Comparison of ENCODE assay signal across 29 mouse cellular contexts in the genomic region with DNA sequence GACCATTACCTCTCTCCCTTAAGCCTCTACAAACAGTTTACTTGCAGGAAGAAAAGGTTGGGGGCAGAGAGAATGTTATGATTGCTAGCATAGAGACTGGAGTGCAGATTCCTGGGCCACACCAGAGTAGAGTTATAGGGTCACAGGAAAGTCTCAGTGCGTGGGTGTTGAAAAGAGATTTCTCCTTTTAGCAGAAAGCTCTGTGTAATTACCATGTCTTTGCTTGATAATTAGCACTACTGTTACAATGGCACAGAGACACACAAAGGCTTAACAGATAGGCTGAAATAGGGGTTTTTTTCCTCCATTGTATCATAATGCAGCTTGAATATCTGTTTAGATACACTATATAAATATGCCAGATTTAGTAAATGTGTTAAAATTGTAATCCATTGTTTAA.
DNase-seq lines count a peak whose midpoint lies in the region; ATAC-seq and TF ChIP-seq lines count a peak whose summit lies in the region.
"Had no signal": no experiment of that assay in that cellular context is flagged by ENCODE, and none has a peak within 500 bp of the region (broad histone marks: within the 10 kb centered on the region; RNA-seq: fewer than 3 reads in every experiment).

No protein-coding gene starts in this region.

- ATAC-seq in forebrain, embryonic 14.5 days, result peak; percentile 20; the same call in 1 of the 2 replicates
- ATAC-seq in forebrain, embryonic 12.5 days (ENCODE audit: low FRiP score), result no peak
- 0 out of 2 replicates have a peak, but pooled peaks have one; percentile 31 for ATAC-seq in neural tube, embryonic 11.5 days (ENCODE audit: insufficient read depth, low FRiP score, low TSS enrichment)
- peak; percentile 50; the same call in 1 of the 2 replicates for ATAC-seq in forebrain, postnatal 0 days
- peak; percentile 47 for ATAC-seq in neural tube, embryonic 15.5 days (ENCODE audit: low FRiP score)
- ATAC-seq in kidney, embryonic 16.5 days (ENCODE audit: low FRiP score, low TSS enrichment), result no peak
- ATAC-seq: Patski had no signal

- no peak for TF ChIP-seq CTCF in forebrain, postnatal 0 days (IDR thresholded peaks at IDR 0.05; ENCODE audit: low read depth)

- DNase-seq in forebrain, embryonic 14.5 days (ENCODE audit: low spot score), result peak; percentile 21
- no peak for DNase-seq in neural tube, embryonic 11.5 days (ENCODE audit: low spot score)
- DNase-seq in neural tube, embryonic 10.5 days (ENCODE audit: extremely low spot score, low spot score), result no peak
- no peak for DNase-seq in forebrain, postnatal 0 days
- no peak for DNase-seq in cerebellum, postnatal 10 days
- DNase-seq: adrenal gland, adult 2 months; adrenal gland, postnatal 14 days; B cell, adult 2 months; cerebellum, adult 18-20 months; cerebellum, adult 9-10 months; cerebellum, postnatal 25 days; gastrocnemius, postnatal 10 days; gastrocnemius, postnatal 36 days; heart, adult 2 months; heart, postnatal 14 days; heart, postnatal 4 days; kidney, adult 11 months; kidney, adult 8-10 months had no signal

- H3K9ac ChIP-seq in forebrain, embryonic 14.5 days (ENCODE audit: low read length), result no peak overlapping the region
- no peak overlapping the region for H3K9ac ChIP-seq in forebrain, embryonic 12.5 days
- no peak overlapping the region for H3K9ac ChIP-seq in neural tube, embryonic 11.5 days (ENCODE audit: low read length)
- no peak overlapping the region for H3K9ac ChIP-seq in forebrain, postnatal 0 days
- H3K9ac ChIP-seq in neural tube, embryonic 15.5 days (replicated peaks), result no peak overlapping the region
- H3K9ac ChIP-seq in kidney, embryonic 16.5 days (replicated peaks; ENCODE audit: low read length), result no peak overlapping the region
- H3K9ac ChIP-seq: embryonic facial prominence, embryonic 12.5 days; embryonic facial prominence, embryonic 15.5 days; heart, embryonic 13.5 days; hindbrain, embryonic 14.5 days had no signal

- peaks cover 2% of the 10 kb centered on the region; the same call in 1 of the 2 replicates for H3K4me1 ChIP-seq in forebrain, embryonic 14.5 days (ENCODE audit: control insufficient read depth, insufficient read depth, low read length)
- H3K4me1 ChIP-seq in forebrain, embryonic 12.5 days, result 0 out of 2 replicates have a peak, but pooled peaks cover 2% of the 10 kb centered on the region
- no peaks in the 10 kb centered on the region for H3K4me1 ChIP-seq in neural tube, embryonic 11.5 days (ENCODE audit: control insufficient read depth, insufficient read depth, low read length)
- no peaks in the 10 kb centered on the region for H3K4me1 ChIP-seq in forebrain, postnatal 0 days (ENCODE audit: insufficient read depth)
- no peaks in the 10 kb centered on the region for H3K4me1 ChIP-seq in neural tube, embryonic 15.5 days
- H3K4me1 ChIP-seq in kidney, embryonic 16.5 days (ENCODE audit: insufficient read depth, low read length), result no peaks in the 10 kb centered on the region
- H3K4me1 ChIP-seq: embryonic facial prominence, embryonic 12.5 days; embryonic facial prominence, embryonic 15.5 days had no signal

- H3K27ac ChIP-seq in forebrain, embryonic 14.5 days (ENCODE audit: low read depth, low read length), result no peak overlapping the region
- no peak overlapping the region for H3K27ac ChIP-seq in forebrain, embryonic 12.5 days
- no peak overlapping the region for H3K27ac ChIP-seq in neural tube, embryonic 11.5 days (ENCODE audit: low read depth, low read length)
- no peak overlapping the region for H3K27ac ChIP-seq in forebrain, postnatal 0 days (ENCODE audit: low read depth, low read length)
- no peak overlapping the region for H3K27ac ChIP-seq in neural tube, embryonic 15.5 days (replicated peaks)
- no peak overlapping the region for H3K27ac ChIP-seq in kidney, embryonic 16.5 days (ENCODE audit: low read length)
- H3K27ac ChIP-seq: embryonic facial prominence, embryonic 12.5 days; embryonic facial prominence, embryonic 15.5 days; heart, embryonic 10.5 days had no signal

- no peak overlapping the region for H3K4me3 ChIP-seq in forebrain, embryonic 14.5 days (ENCODE audit: low read depth, low read length)
- H3K4me3 ChIP-seq in forebrain, embryonic 12.5 days (replicated peaks), result no peak overlapping the region
- no peak overlapping the region for H3K4me3 ChIP-seq in neural tube, embryonic 11.5 days (ENCODE audit: low read depth, low read length)
- no peak overlapping the region for H3K4me3 ChIP-seq in forebrain, postnatal 0 days (ENCODE audit: low read depth, low read length)
- H3K4me3 ChIP-seq in neural tube, embryonic 15.5 days (replicated peaks), result no peak overlapping the region
- H3K4me3 ChIP-seq in kidney, embryonic 16.5 days (ENCODE audit: low read length), result no peak overlapping the region
- H3K4me3 ChIP-seq: embryonic facial prominence, embryonic 12.5 days; embryonic facial prominence, embryonic 15.5 days; heart, adult 2 months; heart, embryonic 10.5 days; heart, embryonic 13.5 days had no signal

- H3K9me3 ChIP-seq in forebrain, embryonic 14.5 days (replicated peaks; ENCODE audit: control insufficient read depth, low read length), result no peaks in the 10 kb centered on the region
- H3K9me3 ChIP-seq in forebrain, embryonic 12.5 days, result no peaks in the 10 kb centered on the region
- H3K9me3 ChIP-seq in neural tube, embryonic 11.5 days (ENCODE audit: control insufficient read depth, low read length), result no peaks in the 10 kb centered on the region
- H3K9me3 ChIP-seq in forebrain, postnatal 0 days (ENCODE audit: low read length), result no peaks in the 10 kb centered on the region
- H3K9me3 ChIP-seq in neural tube, embryonic 15.5 days (replicated peaks), result no peaks in the 10 kb centered on the region
- no peaks in the 10 kb centered on the region for H3K9me3 ChIP-seq in kidney, embryonic 16.5 days (ENCODE audit: low read length)
- H3K9me3 ChIP-seq: embryonic facial prominence, embryonic 12.5 days; embryonic facial prominence, embryonic 15.5 days; G1E; heart, embryonic 10.5 days; heart, embryonic 13.5 days had no signal

- 6% methylated on average over 1 of the region's 1 CpGs for WGBS in forebrain, embryonic 14.5 days
- 11% methylated on average over 1 of the region's 1 CpGs for WGBS in forebrain, embryonic 12.5 days
- WGBS in neural tube, embryonic 11.5 days, result 29% methylated on average over 1 of the region's 1 CpGs
- WGBS in forebrain, postnatal 0 days, result 19% methylated on average over 1 of the region's 1 CpGs
- WGBS in neural tube, embryonic 15.5 days, result 22% methylated on average over 1 of the region's 1 CpGs
- WGBS in kidney, embryonic 16.5 days, result 56% methylated on average over 1 of the region's 1 CpGs

- no peaks in the 10 kb centered on the region for H3K36me3 ChIP-seq in forebrain, embryonic 14.5 days (ENCODE audit: control insufficient read depth, insufficient read depth, low read length)
- no peaks in the 10 kb centered on the region for H3K36me3 ChIP-seq in forebrain, embryonic 12.5 days (replicated peaks)
- no peaks in the 10 kb centered on the region for H3K36me3 ChIP-seq in neural tube, embryonic 11.5 days (ENCODE audit: control insufficient read depth, insufficient read depth, low read length)
- peaks cover 5% of the 10 kb centered on the region; the same call in 1 of the 2 replicates for H3K36me3 ChIP-seq in forebrain, postnatal 0 days (ENCODE audit: insufficient read depth)
- H3K36me3 ChIP-seq in neural tube, embryonic 15.5 days, result no peaks in the 10 kb centered on the region
- H3K36me3 ChIP-seq in kidney, embryonic 16.5 days (ENCODE audit: insufficient read depth, low read length), result no peaks in the 10 kb centered on the region
- H3K36me3 ChIP-seq: embryonic facial prominence, embryonic 12.5 days; embryonic facial prominence, embryonic 15.5 days; G1E had no signal

- no peaks in the 10 kb centered on the region for H3K27me3 ChIP-seq in forebrain, embryonic 14.5 days (replicated peaks; ENCODE audit: control insufficient read depth, insufficient read depth, low read length)
- H3K27me3 ChIP-seq in forebrain, embryonic 12.5 days, result no peaks in the 10 kb centered on the region
- no peaks in the 10 kb centered on the region for H3K27me3 ChIP-seq in neural tube, embryonic 11.5 days (ENCODE audit: control insufficient read depth, insufficient read depth, low read length)
- H3K27me3 ChIP-seq in forebrain, postnatal 0 days (ENCODE audit: insufficient read depth, low read length), result no peaks in the 10 kb centered on the region
- no peaks in the 10 kb centered on the region for H3K27me3 ChIP-seq in neural tube, embryonic 15.5 days (replicated peaks)
- H3K27me3 ChIP-seq in kidney, embryonic 16.5 days (ENCODE audit: insufficient read depth, low read length), result no peaks in the 10 kb centered on the region
- H3K27me3 ChIP-seq: CH12.LX; embryonic facial prominence, embryonic 12.5 days; embryonic facial prominence, embryonic 15.5 days; heart, embryonic 13.5 days had no signal

- no peak overlapping the region for H3K4me2 ChIP-seq in forebrain, embryonic 14.5 days (ENCODE audit: low read length)
- H3K4me2 ChIP-seq in forebrain, embryonic 12.5 days, result no peak overlapping the region
- H3K4me2 ChIP-seq in neural tube, embryonic 11.5 days (ENCODE audit: low read depth), result no peak overlapping the region
- H3K4me2 ChIP-seq in forebrain, postnatal 0 days (ENCODE audit: low read depth), result no peak overlapping the region
- H3K4me2 ChIP-seq in neural tube, embryonic 15.5 days, result no peak overlapping the region
- H3K4me2 ChIP-seq in kidney, embryonic 16.5 days (replicated peaks; ENCODE audit: low read depth, low read length), result no peak overlapping the region
- H3K4me2 ChIP-seq: embryonic facial prominence, embryonic 12.5 days; embryonic facial prominence, embryonic 15.5 days; heart, embryonic 13.5 days; hindbrain, embryonic 14.5 days had no signal

Comparison
In these comparisons a context has a peak if more than half of its experiments do, and no peak if none do; other contexts are left out.
1. ATAC-seq: peak in forebrain, embryonic 14.5 days (single experiment), neural tube, embryonic 11.5 days (single experiment), forebrain, postnatal 0 days (single experiment) and neural tube, embryonic 15.5 days (single experiment); none in forebrain, embryonic 12.5 days (single experiment) and kidney, embryonic 16.5 days (single experiment).